Mouse (Mus musculus) lung, adult 2 months (tissue): ENCODE measurements around the gene Rtn4rl1.

Experiments used
- CTCF ChIP-seq: fragments of 200-500 bp; IDR thresholded peaks from 2 replicates; pipeline ENCODE4 v1.5.1; 2011; ENCODE audit warnings: mild to moderate bottlenecking, low read length, control low read depth; ENCODE audit not compliant: insufficient read depth
- POLR2A ChIP-seq: fragments of 200-500 bp; IDR thresholded peaks from 2 replicates; pipeline ENCODE4 v1.6.1; 2011; ENCODE audit warnings: low read depth, mild to moderate bottlenecking, control low read depth, low read length, borderline replicate concordance; ENCODE audit errors: extremely low read depth

- TF ChIP-seq CTCF (no peak), POLR2A (no peak)
Measured at GRCm38 (mm10) chr11:75163379-75163778, 30.2 kb upstream of the Rtn4rl1 start.
